Mouse (Mus musculus): ENCODE measurements around the gene Taf1a.
"Not testable (repeated sequence)": the region's sequence is repeated elsewhere in the genome, so short reads cannot be mapped to it uniquely, and the experiment has no call there.

Gene Taf1a

GRCm38 (mm10) chr1:183388426-183389406 lies at the start of gene Taf1a:
Gene Taf1a (plus strand): TSS chr1:183388981.
- peak; percentile 67 to 83 for DNase-seq (ENCODE audit: low spot score in 2 of 2)

DNA sequence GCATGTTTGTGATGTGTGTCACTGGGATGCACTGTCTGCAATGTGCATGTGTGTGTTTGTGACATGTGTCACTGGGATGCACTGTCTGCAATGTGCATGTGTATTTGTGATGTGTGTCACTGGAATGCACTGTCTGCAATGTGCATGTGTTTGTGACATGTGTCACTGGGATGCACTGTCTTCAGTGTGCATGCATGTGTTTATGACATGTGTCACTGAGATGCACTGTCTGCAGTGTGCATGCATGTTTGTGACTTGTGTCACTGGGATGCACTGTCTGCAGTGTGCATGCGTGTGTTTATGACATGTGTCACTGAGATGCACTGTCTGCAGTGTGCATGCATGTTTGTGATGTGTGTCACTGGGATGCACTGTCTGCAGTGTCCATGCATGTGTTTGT lies 45.9 kb upstream of the Taf1a start:
- not testable (repeated sequence) for DNase-seq (ENCODE audit: low spot score in 2 of 2)

DNA sequence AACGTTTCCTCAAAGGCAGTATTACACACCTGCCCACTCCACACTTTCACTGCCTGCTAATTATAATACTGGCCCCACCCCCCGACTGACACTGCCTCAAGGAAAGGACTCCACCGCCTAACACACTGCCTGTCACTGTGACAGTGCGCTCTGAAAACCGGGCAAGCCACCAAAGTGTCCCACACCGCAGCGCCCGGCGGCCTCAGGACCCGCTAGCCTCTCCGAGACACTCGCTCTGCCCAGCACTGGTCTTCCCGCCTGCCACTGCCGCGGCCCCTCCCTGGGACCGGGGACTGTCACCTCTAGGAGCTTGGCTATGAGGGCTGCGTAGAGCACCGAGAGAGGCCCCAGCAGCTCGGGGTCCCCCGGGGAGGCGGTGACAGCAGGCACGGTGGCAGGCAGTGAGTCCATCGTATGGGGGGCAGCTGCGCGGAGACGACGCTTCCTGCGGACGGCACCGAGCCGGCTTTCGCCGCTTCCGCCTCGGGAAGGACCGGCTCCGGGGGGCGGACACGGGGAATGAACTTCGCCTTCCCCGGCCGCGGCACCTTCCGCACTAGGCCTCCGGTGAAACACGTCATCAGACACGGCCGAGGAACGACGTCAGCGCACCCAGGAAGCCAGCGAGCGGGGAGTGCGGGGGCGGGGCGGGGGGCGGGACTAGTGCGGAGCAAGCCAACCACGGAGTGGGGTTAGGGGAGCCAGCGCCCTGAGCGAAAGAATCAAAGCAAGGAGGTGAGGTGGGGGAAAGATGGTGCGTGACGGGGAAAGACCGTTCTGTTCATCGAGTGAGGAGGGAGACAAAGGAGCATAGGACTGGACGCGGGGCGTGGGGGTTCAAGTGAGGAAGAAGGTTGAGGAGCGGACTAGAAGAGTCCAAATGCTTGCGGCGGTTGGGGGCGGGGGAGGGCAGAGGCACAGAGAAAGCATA lies 43.6 kb upstream of the Taf1a start:
- DNase-seq (ENCODE audit: low spot score in 2 of 2) = peak; percentile 67 to 75

DNA sequence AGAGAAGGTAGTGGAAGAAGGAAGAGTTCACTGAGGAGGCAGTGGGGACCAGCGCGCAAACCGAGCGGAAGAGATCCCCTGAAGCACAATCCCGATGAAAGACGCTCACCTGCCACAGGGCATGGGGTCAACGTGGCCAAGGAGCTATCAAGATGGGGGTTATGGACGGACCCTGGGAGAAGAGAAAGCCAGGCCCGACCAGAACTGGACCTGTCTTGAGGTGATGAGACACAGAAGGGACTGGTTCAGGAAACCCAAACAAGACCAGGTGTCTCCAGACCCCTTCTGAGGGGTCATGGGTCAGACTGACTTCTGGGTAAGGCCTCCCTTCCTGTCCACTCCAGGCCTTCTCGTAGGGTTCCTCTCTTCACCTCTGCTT lies 43.0 kb upstream of the Taf1a start:
- no peak for DNase-seq (ENCODE audit: low spot score in 2 of 2)

DNA sequence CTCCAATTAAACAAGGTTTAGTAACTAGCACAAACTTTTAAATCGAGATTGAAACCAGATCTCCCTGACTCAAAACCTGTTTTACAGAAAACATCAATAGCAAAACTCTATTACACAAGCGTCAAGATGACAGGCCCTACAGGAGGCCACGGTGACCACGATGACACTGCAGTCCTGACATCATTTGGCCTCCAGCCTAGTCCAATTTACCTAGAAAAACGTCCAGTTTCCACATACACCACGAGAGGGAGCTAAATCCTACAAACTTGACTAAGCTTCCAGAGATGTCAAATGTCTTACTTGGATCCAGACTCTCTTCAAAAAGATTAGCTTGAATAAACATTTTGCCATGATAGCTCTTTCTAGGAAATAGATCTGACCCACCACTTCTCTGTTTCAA lies 38.9 kb upstream of the Taf1a start:
- DNase-seq (ENCODE audit: low spot score in 2 of 2) = no peak

GRCm38 (mm10) chr1:183358901-183359300 lies 29.9 kb upstream of the Taf1a start:
- no peak for DNase-seq (ENCODE audit: low spot score in 2 of 2)

- no peak for DNase-seq (ENCODE audit: low spot score in 2 of 2)
Measured at GRCm38 (mm10) chr1:183362301-183362700, 26.5 kb upstream of the Taf1a start.

- no peak for DNase-seq (ENCODE audit: low spot score in 2 of 2)
Measured at GRCm38 (mm10) chr1:183362729-183363576, 25.8 kb upstream of the Taf1a start.

DNA sequence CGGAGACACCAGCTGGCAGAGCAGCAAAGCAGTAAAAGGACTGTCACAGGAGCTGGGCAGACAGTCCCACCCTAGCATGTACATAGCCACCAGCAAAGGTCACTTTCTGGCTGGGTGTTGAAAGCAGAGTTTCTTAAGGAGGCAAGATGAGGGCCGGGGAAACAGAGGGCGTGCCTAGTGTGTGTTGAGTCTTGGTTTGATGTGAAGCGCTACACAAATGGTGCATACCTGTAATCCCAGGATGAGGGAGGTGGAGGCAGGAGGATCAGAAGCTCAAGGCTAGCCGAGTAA lies 25.3 kb upstream of the Taf1a start:
- no peak for DNase-seq (ENCODE audit: low spot score in 2 of 2)

DNA sequence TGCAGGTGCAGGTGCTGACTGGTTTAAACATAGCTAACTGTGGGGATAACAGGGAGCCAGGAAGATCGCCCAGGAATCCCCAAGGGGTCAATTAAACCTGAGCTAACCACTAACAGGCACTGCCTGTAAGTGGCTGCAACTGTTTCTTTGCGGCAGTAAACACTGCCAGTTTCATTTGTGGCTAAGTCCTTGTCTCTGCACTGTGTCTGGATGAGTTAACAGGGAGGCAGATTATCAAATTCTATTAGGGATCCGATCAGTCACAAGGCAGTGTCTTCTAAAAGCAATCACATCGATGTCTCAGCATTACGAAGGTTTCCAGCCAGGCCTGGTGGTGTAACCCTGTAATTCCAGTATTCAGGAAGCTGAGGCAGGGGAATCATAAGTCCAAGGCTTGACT lies 22.4 kb upstream of the Taf1a start:
- DNase-seq (ENCODE audit: low spot score in 2 of 2) = no peak

DNA sequence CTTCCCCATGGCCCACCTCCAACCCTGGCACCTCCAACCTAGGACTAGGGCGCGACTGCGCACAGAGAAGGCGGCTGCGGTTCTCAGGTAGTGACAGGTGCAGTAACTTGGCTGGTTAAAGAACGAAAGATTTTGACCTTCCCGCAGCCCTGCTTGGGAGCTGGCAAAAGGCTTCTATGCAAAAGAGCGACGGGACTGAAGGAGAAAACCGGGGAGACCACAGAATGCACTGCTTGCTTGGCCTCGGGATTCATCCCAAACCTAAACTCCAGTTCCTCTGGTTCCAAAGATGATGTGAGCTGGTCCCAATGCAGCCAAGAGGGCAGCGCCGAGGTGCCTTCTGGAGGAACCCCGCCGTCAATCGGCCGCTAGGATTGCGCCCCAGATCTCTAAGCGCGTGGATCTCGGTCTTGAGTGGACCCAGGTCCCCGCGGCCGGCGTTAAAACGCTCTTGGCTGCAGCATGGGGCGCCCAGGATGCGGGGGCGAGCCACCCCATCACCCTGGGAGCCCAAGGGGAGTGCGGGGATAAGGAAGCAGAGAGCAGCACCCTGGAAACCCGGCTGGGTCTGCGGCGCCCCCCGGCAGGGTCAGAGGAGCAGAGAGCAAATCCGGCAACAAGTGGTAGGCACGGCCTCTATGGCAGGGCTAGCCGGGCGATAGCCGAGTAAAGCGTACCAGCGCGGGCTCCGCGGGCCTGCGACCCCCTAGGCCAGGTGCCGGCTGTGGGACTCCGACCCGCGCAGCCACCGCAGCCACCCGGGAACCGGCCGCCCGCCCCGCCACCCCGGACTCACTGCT lies 20.0 kb upstream of the Taf1a start:
- DNase-seq (ENCODE audit: low spot score in 2 of 2) = peak; percentile 11 to 22

GRCm38 (mm10) chr1:183369427-183370014 lies 19.3 kb upstream of the Taf1a start, which contains the start of gene Mia3:
Gene Mia3 (minus strand): TSS chr1:183369553.
- DNase-seq (ENCODE audit: low spot score in 2 of 2) = peak; percentile 88 to 93

GRCm38 (mm10) chr1:183374728-183375127 lies 14.1 kb upstream of the Taf1a start:
- no peak for DNase-seq (ENCODE audit: low spot score in 2 of 2)

DNA sequence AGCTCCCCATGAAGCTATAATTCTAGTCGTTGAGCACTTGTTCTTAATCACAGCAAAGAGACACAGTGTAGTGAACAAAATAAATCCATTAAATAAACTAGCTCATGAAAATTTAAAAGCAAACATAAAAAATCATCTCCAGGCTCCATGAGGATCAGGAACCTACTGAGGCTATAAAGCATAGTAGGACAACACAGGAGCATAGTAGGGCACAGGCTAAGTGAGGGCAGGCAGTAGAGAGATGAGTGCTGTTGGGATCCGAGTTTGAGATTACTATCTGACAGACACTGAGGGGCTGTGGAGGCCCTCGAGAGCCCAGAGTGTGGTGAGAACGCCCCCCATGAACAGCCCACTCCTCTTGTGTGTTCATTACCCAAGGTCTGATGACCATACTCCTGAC lies 11.7 kb upstream of the Taf1a start:
- no peak for DNase-seq (ENCODE audit: low spot score in 2 of 2)

DNA sequence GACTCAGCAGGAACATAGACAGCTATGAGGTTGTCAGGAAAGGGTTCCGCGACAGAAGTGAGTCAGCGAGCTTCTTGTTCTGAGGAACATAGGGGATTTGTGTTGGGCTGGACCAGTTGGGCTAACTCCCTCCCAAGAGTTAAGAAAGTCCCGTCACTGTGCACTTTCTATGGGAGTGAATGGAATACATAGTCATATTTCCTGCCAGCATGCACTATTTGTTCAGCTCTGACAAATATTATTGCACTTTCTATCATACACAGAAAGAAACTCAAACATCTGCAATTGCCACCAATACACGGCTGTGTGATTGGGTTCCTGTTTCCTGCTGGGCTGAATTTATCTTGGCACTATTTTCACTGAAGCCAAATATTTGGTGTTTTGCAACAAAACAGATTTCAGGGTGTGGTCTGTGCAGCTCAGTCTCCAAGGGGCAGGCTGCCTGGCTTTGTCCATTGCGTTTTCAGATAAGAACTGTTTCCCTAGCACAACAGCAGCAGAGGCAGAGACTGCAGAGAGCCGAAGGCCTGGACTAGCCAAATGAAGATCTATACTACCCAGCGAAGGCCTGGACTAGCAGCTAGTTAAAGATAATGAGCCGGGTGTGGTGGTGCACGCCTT lies 10.3 kb upstream of the Taf1a start:
- DNase-seq (ENCODE audit: low spot score in 2 of 2) = no peak

GRCm38 (mm10) chr1:183379376-183379775 lies 9.4 kb upstream of the Taf1a start:
- not testable (repeated sequence) for DNase-seq (ENCODE audit: low spot score in 2 of 2)

DNA sequence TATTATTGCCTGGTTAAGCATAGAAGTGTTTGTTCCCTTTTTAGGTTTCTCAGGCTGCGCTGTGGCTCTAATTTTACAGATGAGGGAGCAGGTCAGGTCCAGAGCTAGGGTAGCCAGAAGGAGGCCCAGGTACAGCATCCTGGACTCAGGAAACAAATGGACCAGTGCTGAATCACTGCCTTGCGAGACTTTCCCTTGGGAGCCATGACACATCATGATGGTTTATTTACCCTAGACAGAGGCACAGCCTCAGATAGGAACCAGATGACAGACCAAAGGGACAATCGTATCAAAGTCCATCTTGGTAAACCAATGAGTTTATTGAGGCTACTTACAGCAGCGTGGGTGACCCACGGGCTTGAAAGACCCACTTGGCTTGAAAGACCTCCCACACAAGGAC lies 7.0 kb upstream of the Taf1a start:
- no peak for DNase-seq (ENCODE audit: low spot score in 2 of 2)

DNA sequence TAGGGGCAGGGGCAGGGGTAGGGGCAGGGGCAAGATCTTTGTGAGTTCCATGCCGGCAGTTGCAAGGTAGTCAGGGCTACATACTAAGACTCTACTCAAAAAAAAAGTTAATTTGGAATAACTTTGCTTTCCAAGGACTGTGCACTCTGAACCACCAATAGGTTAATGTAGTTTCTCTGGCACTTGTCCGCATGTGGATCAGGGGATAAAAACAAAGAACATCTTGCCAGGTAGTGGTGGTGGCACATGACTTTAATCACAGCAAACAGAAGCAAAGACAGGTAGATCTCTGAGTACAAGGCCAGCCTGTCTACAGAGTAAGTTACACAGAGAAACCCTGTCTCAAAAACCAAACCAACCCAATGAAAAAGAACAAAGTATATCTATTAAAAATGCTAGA lies 6.2 kb upstream of the Taf1a start:
- no peak for DNase-seq (ENCODE audit: low spot score in 2 of 2)

DNA sequence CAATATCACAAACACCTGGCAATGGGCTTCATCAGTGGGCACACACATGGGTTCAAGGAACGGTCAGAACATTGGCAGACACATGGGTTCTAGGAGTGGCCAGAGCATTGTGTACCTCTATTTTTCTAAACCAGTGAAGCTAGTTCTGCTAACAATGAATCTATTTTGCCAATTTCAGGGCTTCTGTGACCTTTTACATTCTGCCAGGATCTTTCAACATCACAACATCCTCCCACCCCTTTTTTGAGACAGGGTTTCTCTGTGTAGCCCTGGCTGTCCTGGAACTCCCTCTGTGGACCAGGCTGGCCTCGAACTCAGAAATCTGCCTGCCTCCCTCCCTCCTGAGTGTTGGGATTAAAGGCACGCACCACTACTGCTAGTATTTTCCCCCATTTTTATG lies 1.4 kb upstream of the Taf1a start:
- DNase-seq (ENCODE audit: low spot score in 2 of 2) = not testable (repeated sequence)

- no peak for DNase-seq (ENCODE audit: low spot score in 2 of 2)
Measured at GRCm38 (mm10) chr1:183403396-183403795, 14.6 kb downstream of the Taf1a start.

Measured in frontal cortex, postnatal 25 days (tissue).